Mouse (Mus musculus): Measurements from ENCODE around the gene Znfx1.

Znfx1 gene

GRCm38 (mm10) chr2:166995796-166996532 is 66.9 kb downstream of the Znfx1 start, which contains the start of gene Stau1:
Gene Stau1, minus strand, starts transcription at chr2:166996299.
- DNase-seq (ENCODE audit: low spot score): peak; percentile 91

GRCm38 (mm10) chr2:166995021-166995795 is 67.6 kb downstream of the Znfx1 start:
- no peak for DNase-seq (ENCODE audit: low spot score)

GRCm38 (mm10) chr2:166991945-166992344 is 70.9 kb downstream of the Znfx1 start:
- no peak for DNase-seq (ENCODE audit: low spot score)

GRCm38 (mm10) chr2:166990861-166991260 is 72.0 kb downstream of the Znfx1 start:
- no peak for DNase-seq (ENCODE audit: low spot score)

Measured in ovary, postnatal 14 days (tissue).